23 mouse cellular contexts compared by ENCODE assay signal in the genomic region with DNA sequence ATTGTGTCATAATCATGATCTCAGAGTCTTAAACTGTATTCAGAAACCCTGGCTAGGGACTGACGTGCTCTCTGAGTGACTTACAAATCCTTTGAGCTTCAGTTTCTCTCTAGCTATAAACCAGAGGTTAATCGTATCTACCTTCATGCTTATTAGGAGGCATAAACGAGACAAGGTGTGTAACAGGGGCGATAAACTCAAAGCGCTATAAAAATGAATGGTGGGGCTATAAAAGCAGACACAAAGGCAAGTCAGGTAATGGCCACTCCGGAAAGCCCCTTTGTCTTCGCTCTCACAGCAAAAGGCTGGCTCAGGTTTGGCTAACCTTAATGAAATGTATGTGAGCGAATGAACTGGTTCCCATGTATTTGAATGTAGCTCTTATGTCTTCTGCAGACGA.
DNase-seq lines count a peak whose midpoint lies in the region; ATAC-seq and TF ChIP-seq lines count a peak whose summit lies in the region.
"Had no signal": no experiment of that assay in that cellular context is flagged by ENCODE, and none has a peak within 500 bp of the region (broad histone marks: within the 10 kb centered on the region; RNA-seq: fewer than 3 reads in every experiment).

No protein-coding gene starts in this region.

- no peak overlapping the region for H3K9ac ChIP-seq in intestine, embryonic 14.5 days (ENCODE audit: low read length)
- no peak overlapping the region for H3K9ac ChIP-seq in intestine, postnatal 0 days (ENCODE audit: low read depth, low read length)
- H3K9ac ChIP-seq in limb, embryonic 11.5 days (ENCODE audit: low read length): no peak overlapping the region
- H3K9ac ChIP-seq: forebrain, postnatal 0 days; heart, embryonic 12.5 days; heart, embryonic 15.5 days; hindbrain, embryonic 12.5 days had no signal

- H3K9me3 ChIP-seq in intestine, embryonic 14.5 days (ENCODE audit: control insufficient read depth, low read length): 0 out of 2 replicates have a peak, but pooled peaks cover 7% of the 10 kb centered on the region
- no peaks in the 10 kb centered on the region for H3K9me3 ChIP-seq in intestine, postnatal 0 days (ENCODE audit: control insufficient read depth)
- H3K9me3 ChIP-seq in limb, embryonic 11.5 days (ENCODE audit: control insufficient read depth, low read length): no peaks in the 10 kb centered on the region
- H3K9me3 ChIP-seq: heart, embryonic 12.5 days had no signal

- no peaks in the 10 kb centered on the region for H3K27me3 ChIP-seq in intestine, embryonic 14.5 days (replicated peaks; ENCODE audit: control insufficient read depth, insufficient read depth, low read length)
- H3K27me3 ChIP-seq in intestine, postnatal 0 days (replicated peaks; ENCODE audit: control insufficient read depth, insufficient read depth, low read length): no peaks in the 10 kb centered on the region
- no peaks in the 10 kb centered on the region for H3K27me3 ChIP-seq in limb, embryonic 11.5 days (ENCODE audit: control insufficient read depth, insufficient read depth, low read length)
- H3K27me3 ChIP-seq: heart, embryonic 12.5 days; heart, embryonic 15.5 days; hindbrain, embryonic 12.5 days had no signal

- H3K4me2 ChIP-seq in intestine, embryonic 14.5 days (ENCODE audit: low read length): no peak overlapping the region
- H3K4me2 ChIP-seq in intestine, postnatal 0 days (replicated peaks; ENCODE audit: low read depth): 0 out of 2 replicates have a peak overlapping the region, but pooled peaks have one; percentile 30
- H3K4me2 ChIP-seq in limb, embryonic 11.5 days (ENCODE audit: low read depth, severe bottlenecking): no peak overlapping the region
- H3K4me2 ChIP-seq: heart, embryonic 12.5 days; heart, embryonic 15.5 days; hindbrain, embryonic 12.5 days had no signal

- H3K27ac ChIP-seq in intestine, embryonic 14.5 days (ENCODE audit: low read depth): 0 out of 2 replicates have a peak overlapping the region, but pooled peaks have one; percentile 17
- H3K27ac ChIP-seq in intestine, postnatal 0 days (ENCODE audit: low read depth, low read length): no peak overlapping the region
- H3K27ac ChIP-seq in limb, embryonic 11.5 days (replicated peaks; ENCODE audit: low read depth, low read length): no peak overlapping the region
- H3K27ac ChIP-seq: heart, embryonic 15.5 days; hindbrain, embryonic 12.5 days had no signal

- H3K36me3 ChIP-seq in intestine, embryonic 14.5 days (ENCODE audit: control insufficient read depth, insufficient read depth, low read length): no peaks in the 10 kb centered on the region
- H3K36me3 ChIP-seq in intestine, postnatal 0 days (ENCODE audit: control insufficient read depth, insufficient read depth): no peaks in the 10 kb centered on the region
- no peaks in the 10 kb centered on the region for H3K36me3 ChIP-seq in limb, embryonic 11.5 days (ENCODE audit: control insufficient read depth, insufficient read depth, low read length)
- H3K36me3 ChIP-seq: heart, embryonic 12.5 days; heart, embryonic 15.5 days; hindbrain, embryonic 12.5 days had no signal

- WGBS in intestine, embryonic 14.5 days: 56% methylated on average over 9 of the region's 9 CpGs
- WGBS in intestine, postnatal 0 days: 38% methylated on average over 9 of the region's 9 CpGs
- WGBS in limb, embryonic 11.5 days: 30% methylated on average over 9 of the region's 9 CpGs
- WGBS in lung, adult 2 months: 92% methylated on average over 9 of the region's 9 CpGs

- no peak for TF ChIP-seq POLR2A in lung, adult 2 months (IDR thresholded peaks at IDR 0.05; ENCODE audit: borderline replicate concordance, extremely low read depth, low read depth, low read length)

- intact Hi-C loops in heart, postnatal 10 days (cut with DNase I): no loop called here
- intact Hi-C loops in heart, postnatal 14 days (cut with DNase I): no loop called here

- ATAC-seq in intestine, embryonic 14.5 days (replicated peaks; ENCODE audit: low FRiP score, low TSS enrichment, low read depth): 0 out of 2 replicates have a peak, but pooled peaks have one; percentile 55
- ATAC-seq in intestine, postnatal 0 days: peak; percentile 86
- ATAC-seq in limb, embryonic 11.5 days (ENCODE audit: insufficient number of reproducible peaks, low FRiP score, low TSS enrichment, low read depth): no peak
- ATAC-seq: activated CD4-positive, CD25-positive, alpha-beta regulatory T cell, adult 4 months; forebrain, embryonic 14.5 days; forebrain, postnatal 0 days; hindbrain, embryonic 16.5 days; inflammation-experienced regulatory T-cells, adult 6 months had no signal

- no peak for TF ChIP-seq CTCF in intestine, postnatal 0 days (IDR thresholded peaks at IDR 0.05; ENCODE audit: low read depth)
- TF ChIP-seq CTCF in lung, adult 2 months (IDR thresholded peaks at IDR 0.05; ENCODE audit: insufficient read depth, low read length): no peak

- no peak overlapping the region for H3K4me3 ChIP-seq in intestine, embryonic 14.5 days (ENCODE audit: low read depth, low read length)
- H3K4me3 ChIP-seq in intestine, postnatal 0 days (ENCODE audit: low read depth, low read length): no peak overlapping the region
- no peak overlapping the region for H3K4me3 ChIP-seq in limb, embryonic 11.5 days (ENCODE audit: low read depth, low read length)
- H3K4me3 ChIP-seq in lung, adult 2 months (replicated peaks; ENCODE audit: extremely low read depth, low read depth, low read length): no peak overlapping the region
- H3K4me3 ChIP-seq: heart, embryonic 12.5 days; heart, embryonic 15.5 days; hindbrain, embryonic 12.5 days had no signal

- no peaks in the 10 kb centered on the region for H3K4me1 ChIP-seq in intestine, embryonic 14.5 days (replicated peaks; ENCODE audit: control insufficient read depth, insufficient read depth, low read length)
- no peaks in the 10 kb centered on the region for H3K4me1 ChIP-seq in intestine, postnatal 0 days (replicated peaks; ENCODE audit: control insufficient read depth, insufficient read depth, low read length)
- no peaks in the 10 kb centered on the region for H3K4me1 ChIP-seq in limb, embryonic 11.5 days (ENCODE audit: control insufficient read depth, insufficient read depth, low read length)
- H3K4me1 ChIP-seq in lung, adult 2 months (ENCODE audit: control insufficient read depth, insufficient read depth, low read length): no peaks in the 10 kb centered on the region
- H3K4me1 ChIP-seq: heart, embryonic 12.5 days; heart, embryonic 15.5 days; hindbrain, embryonic 12.5 days had no signal

- peak; percentile 18 for DNase-seq in heart, adult 11 months
- no peak for DNase-seq in heart, postnatal 10 days
- peak; percentile 65 for DNase-seq in intestine, embryonic 14.5 days (ENCODE audit: low spot score)
- peak; percentile 41 for DNase-seq in limb, embryonic 11.5 days (ENCODE audit: low spot score)
- no peak for DNase-seq in lung, adult 2 months
- DNase-seq in gastrocnemius, adult 8-10 months (ENCODE audit: low spot score in 2 of 2): no peak
- no peak for DNase-seq in heart, postnatal 14 days
- DNase-seq: adrenal gland, postnatal 10 days; adrenal gland, postnatal 36 days; cerebellum, adult 18-20 months; cerebellum, adult 9-10 months; cerebellum, postnatal 14 days; forebrain, postnatal 0 days; gastrocnemius, postnatal 10 days; heart, adult 18-20 months had no signal

Comparison
In these comparisons a context has a peak if more than half of its experiments do, and no peak if none do; other contexts are left out.
1. DNase-seq: peak in heart, adult 11 months (single experiment), intestine, embryonic 14.5 days (single experiment) and limb, embryonic 11.5 days (single experiment); none in heart, postnatal 10 days (0 of 2), lung, adult 2 months (single experiment), gastrocnemius, adult 8-10 months (0 of 2) and heart, postnatal 14 days (0 of 2).